Mouse (Mus musculus): ENCODE results near the gene Nrg3.
"Not testable (repeated sequence)": the region's sequence is repeated elsewhere in the genome, so short reads cannot be mapped to it uniquely, and the experiment has no call there.

Nrg3 gene

DNA sequence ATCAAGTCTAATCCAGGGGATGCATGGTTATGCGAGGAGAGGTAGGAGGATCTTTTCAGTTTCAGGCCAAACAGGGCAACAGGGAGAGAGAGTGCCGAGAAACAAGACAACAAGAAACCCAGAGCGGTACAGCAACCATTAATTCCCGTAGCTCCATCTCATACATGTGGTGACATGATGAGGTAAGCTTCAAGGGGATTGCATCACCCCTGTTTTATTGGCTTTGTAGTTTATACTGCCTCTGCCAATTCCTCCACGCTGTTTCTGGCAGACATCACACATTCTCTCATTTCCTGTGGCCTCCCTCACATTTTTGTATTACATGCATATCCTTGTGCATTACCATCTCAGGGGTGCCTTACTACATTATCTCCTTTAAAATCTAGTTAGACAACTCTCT lies 280.9 kb downstream of the Nrg3 start:
- DNase-seq, result no peak

DNA sequence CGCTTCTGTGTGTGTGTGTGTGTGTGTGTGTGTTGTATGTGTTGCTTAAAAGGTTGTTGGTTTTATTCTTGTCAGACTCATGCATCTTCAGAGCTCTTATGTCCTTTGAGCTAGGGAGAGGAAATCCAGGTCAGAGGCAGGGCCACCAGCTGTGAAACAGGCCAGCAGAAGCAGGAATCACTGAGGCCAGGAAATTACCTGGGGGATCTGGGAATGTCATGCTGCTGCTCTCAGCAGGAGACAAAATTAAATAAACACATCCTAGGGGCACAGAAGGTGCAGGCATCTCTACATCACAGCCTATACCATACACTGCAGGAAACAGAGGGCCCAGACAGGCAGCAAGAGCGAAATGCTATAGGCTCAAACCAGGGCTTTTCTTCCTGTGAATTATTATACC lies 299.2 kb downstream of the Nrg3 start:
- no peak for DNase-seq

DNA sequence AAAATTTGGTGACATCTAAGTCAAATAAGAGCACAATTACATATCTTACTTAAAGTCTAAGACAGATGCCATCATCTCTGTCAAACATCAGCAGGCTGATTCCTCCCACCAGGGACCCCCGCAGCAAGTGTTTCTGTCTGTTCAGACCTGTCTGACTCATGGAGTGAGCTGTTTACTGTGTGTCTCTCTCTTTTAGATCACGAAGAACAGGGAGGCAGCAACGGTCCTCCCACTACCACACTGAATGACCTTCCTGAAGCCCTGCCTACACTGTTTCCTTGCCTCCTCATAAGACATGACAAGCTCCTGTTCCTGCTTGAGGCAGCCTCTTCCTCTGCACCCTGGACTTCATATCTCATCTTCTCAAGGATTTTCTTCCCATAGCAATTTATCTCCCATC lies 312.7 kb downstream of the Nrg3 start:
- no peak for DNase-seq

DNA sequence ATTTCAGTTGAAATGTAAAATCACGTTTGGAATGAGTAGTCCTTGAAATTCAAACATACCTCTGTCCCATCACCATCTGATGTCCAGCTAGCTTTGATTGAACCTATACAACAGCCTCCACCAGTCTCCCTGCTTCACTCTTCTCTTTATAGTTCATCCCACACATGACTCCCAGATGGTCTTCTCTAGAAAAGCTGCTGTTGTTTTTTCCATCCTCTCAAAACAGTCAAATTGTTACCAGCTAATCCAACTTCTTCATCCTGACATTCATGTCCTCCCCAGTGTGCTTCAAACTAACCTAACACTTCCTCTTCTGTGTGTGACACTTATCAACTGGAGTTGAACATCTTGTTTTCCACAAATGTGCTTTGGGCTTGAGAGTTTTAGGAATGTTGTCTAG lies 317.4 kb downstream of the Nrg3 start:
- DNase-seq, result no peak

DNA sequence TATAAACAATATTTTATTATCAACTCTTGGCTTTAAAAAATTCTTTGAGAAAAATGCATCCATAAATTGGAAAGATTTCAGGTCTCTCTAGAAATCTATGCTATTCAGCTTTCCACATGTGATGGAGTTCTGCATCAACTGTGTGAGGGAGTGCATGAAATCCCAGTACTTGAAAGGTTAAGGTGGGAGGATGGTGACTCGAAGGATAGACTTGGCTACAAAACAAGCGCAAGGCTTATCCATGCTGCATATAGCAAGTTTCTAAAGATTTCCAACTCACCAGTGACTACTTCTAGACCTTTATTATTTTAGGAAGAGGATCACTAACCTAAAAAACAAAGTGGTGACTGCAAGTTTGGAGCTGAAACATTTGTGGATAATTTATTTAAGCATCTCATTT lies 343.1 kb downstream of the Nrg3 start:
- no peak for DNase-seq

DNA sequence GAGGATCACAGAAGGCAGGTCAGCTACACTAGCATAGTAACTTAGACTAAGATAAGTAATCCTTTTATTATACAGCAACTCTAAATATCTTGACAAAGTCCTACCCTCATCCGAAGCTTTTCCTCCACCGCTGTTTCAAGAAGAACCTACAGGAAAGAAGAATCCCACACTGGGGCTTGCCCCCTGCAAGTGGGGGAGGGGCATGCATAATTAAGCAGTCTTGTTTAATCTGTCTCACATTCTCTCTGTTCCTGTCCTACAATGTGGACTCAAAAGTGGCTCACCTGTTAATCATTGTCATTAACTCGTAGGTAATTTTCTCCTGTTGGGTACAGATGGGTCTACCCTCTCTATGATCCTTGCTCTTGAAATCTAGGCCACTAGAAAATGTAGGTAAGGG lies 354.9 kb downstream of the Nrg3 start:
- DNase-seq, result no peak

DNA sequence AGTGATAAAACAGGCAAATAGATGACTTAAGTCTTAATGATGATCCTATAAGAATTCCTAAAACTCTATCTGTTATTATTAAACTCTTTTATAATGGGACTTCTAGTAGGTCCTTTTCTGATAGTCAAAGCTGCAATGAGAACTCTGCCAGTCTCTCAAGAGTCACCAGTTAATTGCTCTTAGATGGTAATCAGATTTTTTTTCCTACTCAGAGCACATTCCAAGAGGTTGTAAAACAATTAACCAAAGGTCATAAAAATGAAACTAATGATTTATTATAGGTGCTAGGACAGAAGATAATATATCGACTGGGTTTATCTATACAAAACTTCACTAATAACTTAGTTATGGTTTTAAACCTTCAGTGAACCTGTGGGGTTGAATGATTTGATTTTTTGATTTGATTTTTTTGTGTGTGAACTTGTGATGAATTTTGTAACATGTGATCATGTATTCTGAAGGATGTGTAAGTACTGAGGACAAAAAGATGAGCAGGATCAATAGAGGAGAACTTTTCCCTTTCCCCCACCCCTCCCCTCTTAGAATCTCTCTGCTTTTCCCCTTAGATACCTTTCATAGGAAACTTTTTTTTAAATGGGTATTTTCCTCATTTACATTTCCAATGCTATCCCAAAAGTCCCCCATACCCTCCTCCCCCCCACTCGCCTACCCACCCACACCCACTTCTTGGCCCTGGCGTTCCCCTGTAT lies 356.2 kb downstream of the Nrg3 start:
- DNase-seq, result not testable (repeated sequence)

DNA sequence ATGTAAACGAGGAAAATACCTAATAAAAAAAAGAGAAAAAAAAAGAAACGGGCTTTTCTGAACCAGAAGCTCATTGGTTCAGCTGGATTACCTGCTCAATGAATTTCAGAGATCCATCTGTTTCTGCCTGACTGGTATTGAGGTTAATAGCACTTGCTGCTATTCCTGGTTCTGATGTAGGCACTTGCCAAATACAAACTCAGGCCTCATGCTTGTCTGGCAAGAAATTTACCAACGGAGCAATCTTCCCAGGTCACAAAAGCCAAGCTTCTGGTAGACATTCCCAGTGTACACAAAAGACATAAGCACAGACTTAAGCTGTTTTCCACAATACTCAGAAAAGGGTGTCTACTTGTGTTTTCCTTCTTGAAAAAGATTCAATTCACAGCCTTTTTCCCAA lies 363.3 kb downstream of the Nrg3 start:
- no peak for DNase-seq

DNA sequence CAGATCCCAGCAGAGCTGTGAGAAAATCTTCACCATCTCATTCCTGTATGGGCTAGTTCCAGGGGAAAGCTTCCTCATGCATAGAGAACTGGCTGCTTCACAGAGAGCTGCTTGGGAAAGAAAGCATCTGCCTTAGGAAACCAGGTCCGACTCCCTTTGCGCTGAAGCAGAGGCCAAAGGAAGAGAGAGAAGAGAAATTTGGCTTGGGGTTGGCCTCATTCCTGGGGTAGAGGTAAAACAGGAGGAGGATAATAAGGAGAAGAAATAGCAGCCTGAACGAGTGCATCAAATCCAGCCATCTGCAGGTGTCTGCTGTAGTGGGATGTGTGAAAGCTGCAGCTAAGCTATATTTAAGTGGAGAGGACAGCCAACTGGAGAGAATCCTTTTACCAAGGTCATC lies 366.1 kb downstream of the Nrg3 start:
- DNase-seq, result no peak

DNA sequence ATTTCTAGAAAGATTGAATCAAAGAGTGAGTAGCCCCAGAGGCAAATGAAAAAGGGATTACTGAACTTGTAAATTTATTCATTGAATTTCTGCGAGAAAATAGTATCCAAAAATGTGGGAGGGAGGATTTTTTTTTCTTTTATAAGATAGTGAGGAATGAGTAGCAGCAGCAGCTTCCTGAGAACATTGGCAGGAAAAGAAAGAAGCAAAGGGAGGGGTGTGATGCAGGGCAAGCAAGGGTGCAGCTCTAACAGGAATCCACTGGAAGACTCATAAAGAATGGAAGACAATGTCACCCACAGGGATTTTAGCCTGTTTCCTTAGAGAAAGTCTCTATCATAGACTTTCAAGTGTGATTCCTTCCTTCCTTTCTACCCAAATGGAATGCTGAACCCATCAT lies 377.7 kb downstream of the Nrg3 start:
- no peak for DNase-seq

DNA sequence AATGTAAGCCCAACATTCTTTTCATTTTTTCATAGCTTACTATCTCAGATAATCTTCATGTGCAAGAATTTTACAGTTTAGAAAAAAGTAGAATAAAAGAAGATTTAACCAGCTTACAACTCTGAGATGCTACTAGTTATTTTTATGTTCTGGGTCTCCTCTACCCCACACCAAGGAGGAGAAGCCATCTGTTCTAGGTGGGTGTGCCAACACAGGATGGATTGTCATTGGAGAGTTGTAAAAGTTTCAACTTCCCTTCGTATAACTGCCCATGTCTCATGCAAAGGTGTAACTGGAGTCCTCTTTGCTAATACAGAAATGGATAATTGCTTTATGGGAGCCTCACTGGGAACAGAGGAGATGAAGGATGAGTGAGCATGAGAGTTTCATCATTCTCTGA lies 393.4 kb downstream of the Nrg3 start:
- DNase-seq, result no peak

DNA sequence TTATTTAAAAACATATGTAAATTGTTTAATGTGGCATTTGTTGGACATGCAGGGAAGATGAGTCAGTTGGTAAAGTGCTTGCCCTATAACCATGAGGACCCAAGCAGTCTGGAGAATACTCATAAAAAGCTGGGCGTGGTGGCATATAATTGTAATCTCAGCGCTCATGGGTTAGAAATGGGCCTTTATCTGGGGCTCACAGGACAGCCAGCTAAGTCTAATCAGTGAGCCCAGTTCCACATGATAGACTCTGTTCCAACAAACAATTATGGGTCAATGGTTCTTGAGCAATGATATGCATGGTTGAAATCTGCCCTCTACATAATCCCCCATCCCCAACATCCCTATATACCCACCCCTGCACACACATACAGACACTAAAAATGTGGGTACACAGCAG lies 421.3 kb downstream of the Nrg3 start:
- DNase-seq, result no peak

DNA sequence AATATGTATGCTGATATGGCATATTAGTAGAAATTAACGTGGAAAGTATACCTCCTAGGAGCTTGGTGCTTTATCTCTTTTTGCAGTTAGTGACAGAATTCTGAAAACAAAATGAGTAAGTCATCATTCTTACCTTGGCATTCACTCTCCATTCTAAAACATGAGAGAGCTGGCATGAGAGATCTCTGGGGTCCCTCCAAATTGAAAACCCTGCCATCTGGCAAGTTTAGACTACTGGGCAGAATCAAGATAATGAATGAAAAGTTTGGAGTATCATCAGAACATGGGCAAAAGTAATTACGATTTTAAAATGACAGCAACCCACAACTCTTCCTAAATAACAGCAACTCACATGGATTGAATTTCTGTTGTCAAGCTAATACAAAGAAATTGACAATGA lies 423.9 kb downstream of the Nrg3 start:
- DNase-seq, result no peak

DNA sequence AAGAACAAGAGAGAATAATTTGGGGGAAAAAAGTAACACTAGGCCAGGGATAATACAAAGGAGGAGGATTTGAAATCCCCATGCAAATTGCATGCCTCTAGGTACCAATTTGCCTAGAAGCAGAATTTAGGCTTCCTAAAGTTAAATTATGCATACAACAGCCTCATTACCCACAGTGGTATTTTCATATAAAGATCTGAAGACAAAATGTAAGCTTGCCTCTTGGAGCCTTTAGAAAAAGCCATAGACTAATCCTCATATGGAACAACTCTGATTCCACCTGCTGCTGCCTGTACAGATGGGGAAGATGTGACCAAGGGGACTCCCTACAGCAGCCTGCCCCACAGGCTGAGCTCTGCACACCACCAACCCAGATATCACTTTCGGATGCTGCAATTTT lies 428.6 kb downstream of the Nrg3 start:
- DNase-seq, result no peak

DNA sequence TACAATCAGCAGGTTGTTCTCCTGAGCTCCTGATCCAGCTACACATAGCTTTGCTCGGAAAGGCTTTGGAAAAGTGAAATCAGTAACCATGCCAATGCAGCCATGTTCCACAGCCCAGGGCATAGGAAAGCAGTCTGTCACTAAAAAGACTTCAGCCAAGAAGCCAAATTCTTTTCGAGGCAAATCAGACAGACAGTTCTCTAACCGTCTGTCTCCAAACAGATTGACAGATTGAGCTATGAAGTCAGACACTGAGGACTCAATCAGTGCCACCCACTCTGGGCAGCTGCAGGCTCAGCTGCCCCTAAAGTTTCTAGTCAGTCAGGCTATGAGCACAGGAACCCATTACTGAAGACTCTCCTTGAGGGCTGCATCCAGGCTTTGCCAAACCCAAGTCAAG lies 429.1 kb downstream of the Nrg3 start:
- no peak for DNase-seq

DNA sequence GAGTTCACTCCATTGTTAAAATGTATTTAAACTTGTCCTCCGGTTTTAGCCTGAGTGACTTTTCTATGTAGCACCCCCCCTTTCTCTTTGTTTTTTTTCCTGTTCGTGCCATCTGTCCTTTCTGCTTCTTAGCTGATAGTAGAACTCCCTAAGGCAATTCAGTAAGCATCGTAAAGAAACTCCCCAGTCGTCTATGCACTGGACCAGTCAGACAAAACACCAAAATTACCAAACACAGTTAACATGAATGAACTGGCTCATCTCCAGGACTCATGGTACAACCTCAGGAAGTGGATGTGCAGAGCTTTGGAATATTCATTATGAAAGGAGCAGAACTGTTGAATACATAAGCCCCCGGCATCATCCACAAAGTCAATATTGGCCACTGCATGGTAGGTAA lies 429.5 kb downstream of the Nrg3 start:
- DNase-seq, result no peak

DNA sequence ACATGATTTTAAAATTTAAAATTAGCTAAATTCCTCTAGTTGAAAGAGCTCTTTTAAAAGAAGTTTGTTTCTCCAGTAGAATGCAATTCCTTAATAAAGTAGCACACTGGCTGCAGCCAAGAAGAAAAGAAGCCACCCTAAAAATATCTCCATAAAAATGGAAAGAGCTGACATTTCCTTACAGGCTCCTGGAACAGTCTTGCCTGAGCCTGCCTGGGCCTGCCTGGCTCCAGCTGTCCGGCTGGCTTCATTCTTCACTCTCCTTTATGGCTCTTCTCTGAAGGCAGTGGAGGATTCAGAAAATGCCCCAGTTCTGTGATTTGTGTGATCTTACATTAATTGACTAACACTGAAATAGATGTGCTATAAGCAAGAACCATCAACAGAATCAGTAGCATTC lies 433.8 kb downstream of the Nrg3 start:
- no peak for DNase-seq

DNA sequence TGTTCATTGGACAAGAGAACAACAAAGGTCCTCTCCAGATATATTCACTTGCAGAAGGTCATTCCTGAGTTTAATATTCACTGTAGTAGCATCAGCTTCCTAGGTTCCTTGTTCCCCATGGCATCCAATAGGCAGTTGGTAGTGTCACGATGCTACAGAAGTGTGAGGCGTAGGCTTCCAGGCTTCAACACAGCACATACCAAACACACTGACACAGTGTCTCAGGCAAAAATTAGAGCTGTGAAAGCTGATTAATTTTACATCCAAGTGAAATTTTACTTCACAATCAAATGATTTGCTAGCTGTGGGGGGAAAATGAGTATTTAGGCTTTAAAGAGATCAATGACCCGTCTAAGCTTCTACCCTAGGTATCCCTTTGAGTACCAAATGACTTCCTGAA lies 438.4 kb downstream of the Nrg3 start:
- DNase-seq, result no peak

DNA sequence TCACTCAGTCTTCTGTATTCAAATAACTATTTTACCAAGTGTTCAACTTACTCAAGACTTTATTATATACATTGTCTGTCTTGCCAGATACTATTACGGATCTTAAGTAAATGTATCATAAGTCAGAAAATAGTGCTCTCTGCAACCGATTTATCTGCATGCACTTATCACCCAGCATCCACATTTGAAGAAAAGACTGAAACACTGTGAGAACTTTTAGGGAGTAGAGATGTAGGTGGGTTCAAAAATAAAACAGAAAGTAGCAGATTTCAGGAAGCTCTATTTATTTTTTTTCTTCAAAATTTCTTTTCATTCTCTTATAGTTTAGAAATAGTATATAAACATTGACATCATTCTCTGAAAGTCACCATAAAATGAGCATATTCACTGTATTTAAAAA lies 449.8 kb downstream of the Nrg3 start:
- no peak for DNase-seq

DNA sequence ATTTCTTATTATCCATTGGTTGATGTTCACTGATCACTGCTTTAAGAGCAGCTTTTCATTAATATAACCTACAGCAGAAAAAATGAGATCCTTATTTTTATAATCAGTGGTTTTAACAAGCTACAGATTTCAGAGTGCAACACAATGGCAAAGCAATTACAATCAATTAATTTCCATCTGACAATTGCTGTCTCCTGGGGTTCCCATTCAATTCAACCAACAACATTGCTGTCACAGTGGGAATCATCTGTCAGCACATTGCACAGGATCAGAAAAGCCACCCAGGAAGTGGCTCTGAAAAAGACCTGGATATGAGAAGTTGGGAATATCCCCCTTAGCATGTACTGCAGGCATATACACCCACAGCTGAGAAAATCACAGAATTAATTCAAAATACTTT lies 458.8 kb downstream of the Nrg3 start:
- DNase-seq, result no peak

DNA sequence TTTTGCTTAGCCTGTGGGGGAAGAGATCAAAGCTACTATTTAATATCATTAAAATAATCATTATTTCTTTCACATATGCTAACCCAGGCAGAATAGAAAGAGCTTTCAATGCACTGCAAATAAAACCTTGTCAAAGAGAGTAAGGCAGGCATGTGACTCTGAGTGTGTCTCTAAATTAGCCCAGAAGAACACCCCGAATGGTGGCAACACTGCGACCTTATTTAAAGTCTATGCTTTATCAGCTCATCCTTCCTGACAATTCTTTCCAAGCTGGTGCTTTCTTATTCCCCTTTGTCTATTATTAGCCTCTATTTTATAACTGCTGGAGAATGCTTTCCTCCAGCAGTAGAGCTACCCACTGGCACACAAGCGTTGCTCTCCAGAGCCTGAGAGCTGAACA lies 475.0 kb downstream of the Nrg3 start:
- DNase-seq, result no peak

DNA sequence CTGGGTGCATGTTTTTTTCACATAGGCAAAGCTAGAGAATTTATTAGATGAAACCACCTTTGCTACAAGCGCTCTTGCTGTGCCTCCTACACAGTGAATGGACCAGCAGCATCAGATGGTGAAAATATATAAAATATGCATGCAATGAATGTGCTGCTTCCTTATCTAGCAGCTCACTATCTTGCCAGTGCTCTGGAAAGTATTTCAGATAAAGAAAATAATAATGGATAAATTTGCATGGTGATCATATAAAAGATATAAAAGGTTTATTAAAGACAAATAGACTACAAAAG lies 480.4 kb downstream of the Nrg3 start:
- DNase-seq, result no peak

DNA sequence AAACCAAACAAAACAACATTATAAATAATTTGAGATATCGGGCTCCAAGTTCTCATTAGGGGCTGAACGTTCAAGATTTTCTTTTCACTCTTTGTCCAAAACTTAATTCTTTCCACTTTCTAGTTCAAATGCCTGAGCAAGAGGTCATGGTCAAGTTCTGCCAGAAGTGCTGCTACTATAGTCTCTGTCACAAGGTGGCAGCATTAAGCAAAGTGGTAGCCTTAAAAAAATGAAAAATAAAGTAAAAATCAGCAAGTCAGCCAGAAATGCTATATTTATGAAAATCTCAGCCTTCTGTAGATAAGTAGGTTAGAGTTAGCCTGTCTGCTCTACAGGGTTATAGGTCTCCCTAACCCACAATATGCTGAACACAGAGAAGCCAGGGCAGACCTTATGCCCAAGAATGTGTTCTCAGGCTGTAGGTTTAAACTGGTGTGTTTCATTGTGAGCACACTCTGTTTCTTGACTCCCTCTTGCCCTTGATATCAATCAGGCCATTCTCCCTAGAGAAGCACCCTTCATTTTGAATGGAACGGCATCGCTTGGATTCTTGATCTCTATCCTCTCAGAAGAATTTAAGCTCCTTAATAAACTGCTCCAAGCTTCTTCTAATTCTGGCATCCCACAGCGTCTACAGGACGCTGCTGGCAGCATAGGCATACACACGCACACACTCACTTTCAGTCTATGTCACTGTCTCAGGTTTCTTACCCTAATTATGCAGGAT lies 480.9 kb downstream of the Nrg3 start:
- no peak for DNase-seq

DNA sequence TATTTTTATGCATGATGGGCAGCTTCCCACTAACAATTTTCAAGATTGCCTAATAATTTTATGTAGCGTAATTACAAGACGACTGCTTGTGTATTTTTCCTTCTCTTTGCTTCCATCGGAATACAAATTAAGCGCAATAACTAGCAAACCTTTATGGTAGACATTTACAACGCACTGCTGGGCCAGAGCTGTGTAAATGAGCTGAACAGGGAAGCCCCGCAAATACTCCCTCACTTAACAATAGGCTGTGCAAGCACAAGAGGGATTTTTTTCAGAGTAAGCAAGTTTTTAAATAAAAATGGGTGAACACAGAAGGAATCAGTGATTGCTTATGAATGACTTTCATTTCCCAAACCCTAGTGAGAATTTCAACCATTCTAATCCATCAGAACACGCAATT lies 513.5 kb downstream of the Nrg3 start:
- no peak for DNase-seq

DNA sequence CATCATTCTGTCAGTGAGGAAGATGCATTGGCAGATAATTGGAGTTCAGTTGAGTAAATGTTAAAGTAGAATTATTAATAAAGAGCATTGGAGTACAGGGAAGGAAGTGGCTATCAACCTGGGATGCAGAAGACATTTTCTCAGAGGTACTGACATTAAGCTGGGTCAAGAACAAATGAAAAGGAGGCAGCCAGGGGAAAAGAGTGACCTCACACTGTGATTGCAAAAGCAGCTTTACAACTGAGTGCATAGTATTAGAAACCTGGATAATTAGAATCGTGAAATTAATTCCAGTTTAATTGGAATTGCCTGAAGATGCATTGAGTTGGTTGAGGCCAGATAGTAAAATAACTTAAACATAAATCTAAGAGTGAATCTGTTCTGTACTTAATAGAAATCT lies 535.4 kb downstream of the Nrg3 start:
- DNase-seq, result no peak
